Mouse (Mus musculus) heart, embryonic 14.5 days (tissue): ENCODE measurements around the gene Dock8. TPM values are rescaled to one million over a fixed set of nuclear protein-coding genes. Genes with fewer than 3 reads are reported as not detected.

Experiments
- ATAC-seq: fragments of 200-750 bp; cut with Nextera tagmentation; 2 replicates; pipeline ENCODE4 v1.8.0; 2017; ENCODE audit warnings: low read depth, moderate TSS enrichment; ENCODE audit not compliant: insufficient number of reproducible peaks, insufficient read depth, low FRiP score
- H3K27ac ChIP-seq, 2 experiments: fragments of 200-500 bp in 1 of 2; fragments of 300-500 bp in 1 of 2; sonication (generic) in 1 of 2; replicated peaks in 1 of 2; 2 replicates each; pipeline ENCODE4 v1.5.1; 2012 to 2014; ENCODE audit warnings: low read depth in 2 of 2, low read length in 2 of 2, control low read depth in 1 of 2, mild to moderate bottlenecking in 1 of 2, mixed read lengths in 1 of 2; ENCODE audit not compliant: control insufficient read depth in 1 of 2, insufficient read depth in 1 of 2
- H3K27me3 ChIP-seq: fragments of 300-500 bp; sonication (generic); 2 replicates; pipeline ENCODE4 v1.6.1; 2014; ENCODE audit warnings: mild to moderate bottlenecking, low read length, control low read depth; ENCODE audit not compliant: control insufficient read depth, insufficient read depth
- H3K36me3 ChIP-seq: fragments of 300-500 bp; sonication (generic); 2 replicates; pipeline ENCODE4 v1.6.1; 2014; ENCODE audit warnings: mild to moderate bottlenecking, control low read depth, low read length, mixed read lengths; ENCODE audit not compliant: control insufficient read depth, insufficient read depth
- H3K4me1 ChIP-seq, 2 experiments: fragments of 200-500 bp in 1 of 2; fragments of 300-500 bp in 1 of 2; sonication (generic) in 1 of 2; 2 replicates each; pipeline ENCODE4 v1.6.1; 2012 to 2014; ENCODE audit warnings: low read length in 2 of 2, control low read depth in 1 of 2, mixed read lengths in 1 of 2; ENCODE audit not compliant: control insufficient read depth in 2 of 2, insufficient read depth in 2 of 2
- H3K4me2 ChIP-seq: fragments of 300-500 bp; sonication (generic); 2 replicates; pipeline ENCODE4 v1.6.1; 2014; ENCODE audit warnings: mild to moderate bottlenecking, low read length
- H3K4me3 ChIP-seq, 2 experiments: fragments of 200-500 bp in 1 of 2; fragments of 300-500 bp in 1 of 2; sonication (generic) in 1 of 2; 2 replicates each; pipeline ENCODE4 v1.5.1; 2012 to 2014; ENCODE audit warnings: low read length in 2 of 2, mild to moderate bottlenecking in 2 of 2, control low read depth in 1 of 2, low read depth in 1 of 2, moderate library complexity in 1 of 2; ENCODE audit not compliant: control insufficient read depth in 1 of 2, insufficient read depth in 1 of 2
- H3K9ac ChIP-seq: fragments of 300-500 bp; sonication (generic); 2 replicates; pipeline ENCODE4 v1.6.1; 2014; ENCODE audit warnings: mild to moderate bottlenecking, low read length
- H3K9me3 ChIP-seq: fragments of 300-500 bp; sonication (generic); 2 replicates; pipeline ENCODE4 v1.6.1; 2016; ENCODE audit warnings: low read length, control low read depth; ENCODE audit not compliant: control insufficient read depth
- WGBS: fragments of 180-500 bp; shearing (Covaris S2); extraction: QIAGEN DNeasy Blood & Tissue Kit; methylation state at CpG from one replicate; pipeline ENCODE4 v1.1.7; 2014; 5-methylcytosine and 5-hydroxymethylcytosine counted together
- polyA plus RNA-seq: library from polyadenylated mRNA; unstranded; fragments of >200 nt; fragmentation: Nextera tagmentation; extraction: Ambion mirVana; gene quantifications from 2 replicates; pipeline ENCODE4 v1.2.1, GENCODE M21; 2014

The Dock8 gene
- 2.9 and 4.6 TPM in 2 replicates for polyA plus RNA-seq

GRCm38 (mm10) chr19:24999201-24999886 lies at the start of gene Dock8:
Gene Dock8 (plus strand): TSS chr19:24999534.
- H3K9ac ChIP-seq = peak within 1 kb of the TSS; percentile 75
- peaks cover 5 to 13% of the 10 kb centered on the region in 2 experiments for H3K4me1 ChIP-seq
- WGBS = under 1% methylated on average over 86 of the region's 109 CpGs
- H3K27me3 ChIP-seq = peaks cover 22% of the 10 kb centered on the region
- H3K4me3 ChIP-seq = peak within 1 kb of the TSS; percentile 73 to 79
- peak; percentile 70 for ATAC-seq
- H3K27ac ChIP-seq = peak within 1 kb of the TSS in 1 of 2 experiments; percentile 20; a peak in 1 of 4 replicates
- peak within 1 kb of the TSS; percentile 92 for H3K4me2 ChIP-seq
- no peaks in the 10 kb centered on the region for H3K9me3 ChIP-seq
- no peaks in the 10 kb centered on the region for H3K36me3 ChIP-seq

GRCm38 (mm10) chr19:24958531-24958930 lies 40.8 kb upstream of the Dock8 start:
- no peak overlapping the region for H3K27ac ChIP-seq
- 35% methylated on average over 3 of the region's 3 CpGs for WGBS

DNA sequence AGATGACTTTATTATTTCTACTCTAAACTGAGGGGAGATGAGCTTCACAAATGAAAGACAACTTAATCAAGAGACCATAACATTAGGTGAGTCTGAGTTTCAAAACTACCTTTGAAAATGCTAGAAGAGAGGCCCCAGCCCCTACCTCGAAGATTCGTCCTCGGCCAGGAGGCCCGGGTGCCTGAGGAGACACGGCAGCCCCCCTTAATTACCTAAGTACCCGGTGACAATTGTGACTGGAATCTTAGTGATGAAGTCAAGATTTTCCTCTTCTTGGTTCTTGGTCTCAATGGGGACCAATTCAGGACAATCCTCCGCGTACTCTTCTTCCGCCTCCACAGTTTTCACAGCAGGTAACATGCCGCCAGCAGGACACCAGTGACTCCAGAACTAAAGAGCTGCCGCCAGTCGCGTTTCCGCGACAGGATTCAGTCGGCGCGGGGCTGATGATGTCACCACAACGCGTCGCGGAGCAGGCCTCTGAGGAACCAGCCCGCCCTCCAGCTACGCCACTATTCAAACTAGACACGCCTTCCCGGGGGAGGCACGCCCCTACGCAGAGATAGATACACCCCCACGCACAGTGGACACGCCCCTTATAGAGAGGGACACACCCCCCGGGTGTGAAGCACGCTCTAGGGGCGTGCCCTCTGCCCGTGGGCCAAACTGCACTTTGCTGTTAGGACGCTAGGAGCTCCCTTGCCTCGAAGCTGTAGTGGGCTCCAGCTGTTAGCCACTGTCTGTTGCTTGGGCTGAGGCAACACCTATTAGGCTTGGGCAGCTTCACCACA lies 38.0 kb upstream of the Dock8 start, which contains the start of gene Cbwd1:
Cbwd1 (minus strand) TSS at position 439 of the 791 bp plus-strand sequence.
- WGBS = under 1% methylated on average over 36 of the region's 36 CpGs
- peak within 1 kb of the TSS; percentile 79 for H3K4me2 ChIP-seq
- ATAC-seq = peak; percentile 100

More at GRCm38 (mm10) chr19:24958531-24958930, 40.8 kb upstream of the Dock8 start:
- H3K27me3 ChIP-seq = no peaks in the 10 kb centered on the region
- H3K9ac ChIP-seq = no peak overlapping the region
- ATAC-seq = no peak
- H3K4me3 ChIP-seq = no peak overlapping the region
- H3K9me3 ChIP-seq = no peaks in the 10 kb centered on the region
- peaks cover 3 to 8% of the 10 kb centered on the region in 2 experiments for H3K4me1 ChIP-seq
- no peak overlapping the region for H3K4me2 ChIP-seq
- H3K36me3 ChIP-seq = peaks cover 17% of the 10 kb centered on the region

DNA sequence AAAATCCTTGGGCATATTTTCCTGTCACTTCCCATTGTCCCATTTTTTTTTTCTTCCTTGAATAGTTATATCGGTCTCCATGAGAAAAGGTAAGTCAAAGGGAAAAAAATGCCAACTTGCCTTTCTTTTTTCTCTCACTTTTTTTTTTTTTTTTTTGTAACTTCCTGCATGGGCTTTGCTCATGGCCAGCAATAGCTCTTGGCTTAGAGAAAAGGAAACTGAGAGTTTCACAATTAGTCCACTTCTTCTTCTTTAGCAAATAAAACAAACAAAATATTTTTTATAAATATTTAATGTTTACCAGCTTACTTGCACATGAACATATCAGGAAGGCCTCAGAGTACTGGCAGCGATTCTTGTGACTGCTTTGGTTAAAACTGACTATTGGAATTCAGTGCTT lies 33.1 kb upstream of the Dock8 start:
- Histone ChIP-seq H3K27me3 (no peaks in the 10 kb centered on the region), H3K4me2 (no peak overlapping the region), H3K36me3 (no peaks in the 10 kb centered on the region), H3K4me1 (no peaks in the 10 kb centered on the region), H3K27ac (no peak overlapping the region), H3K4me3 (no peak overlapping the region), H3K9ac (no peak overlapping the region), H3K9me3 (no peaks in the 10 kb centered on the region)
- no peak for ATAC-seq
- 68% methylated on average over 2 of the region's 2 CpGs for WGBS

More for the DNA sequence above, 38.0 kb upstream of the Dock8 start, which contains the start of gene Cbwd1:
- H3K27me3 ChIP-seq = no peaks in the 10 kb centered on the region
- H3K4me1 ChIP-seq = peaks cover 3 to 8% of the 10 kb centered on the region in 2 experiments
- no peaks in the 10 kb centered on the region for H3K9me3 ChIP-seq
- peak within 1 kb of the TSS in 1 of 2 experiments; percentile 53; a peak in 3 of 4 replicates for H3K27ac ChIP-seq
- H3K4me3 ChIP-seq = peak within 1 kb of the TSS; percentile 83 to 85
- peaks cover under 1% of the 10 kb centered on the region; the same call in 1 of the 2 replicates for H3K36me3 ChIP-seq
- H3K9ac ChIP-seq = peak within 1 kb of the TSS; percentile 89

DNA sequence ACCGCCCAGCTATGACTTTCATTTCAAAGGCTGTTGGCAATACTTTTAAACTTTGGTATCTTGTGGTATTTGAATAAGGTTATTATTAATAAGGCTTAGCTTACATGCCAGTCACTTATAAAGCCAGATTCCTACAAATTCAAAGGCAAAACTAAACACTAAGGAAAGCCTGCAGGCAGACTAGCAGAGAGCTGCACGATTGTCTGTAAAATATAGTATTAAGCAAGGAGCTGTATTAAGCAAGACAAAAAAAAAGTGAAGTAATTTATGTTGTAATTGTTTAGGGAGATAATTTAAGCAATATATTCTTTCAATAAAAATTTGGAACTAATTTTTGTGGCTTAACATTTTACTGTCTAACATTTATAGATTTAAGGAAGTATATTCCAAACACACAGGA lies 32.4 kb upstream of the Dock8 start:
- 84% methylated on average over 2 of the region's 2 CpGs for WGBS
- H3K4me3 ChIP-seq = no peak overlapping the region
- ATAC-seq = no peak
- no peaks in the 10 kb centered on the region for H3K36me3 ChIP-seq
- H3K27ac ChIP-seq = no peak overlapping the region
- H3K4me1 ChIP-seq = no peaks in the 10 kb centered on the region
- no peak overlapping the region for H3K9ac ChIP-seq
- no peaks in the 10 kb centered on the region for H3K27me3 ChIP-seq
- no peak overlapping the region for H3K4me2 ChIP-seq
- no peaks in the 10 kb centered on the region for H3K9me3 ChIP-seq

GRCm38 (mm10) chr19:24971307-24971706 lies 28.0 kb upstream of the Dock8 start:
- Histone ChIP-seq H3K27me3 (no peaks in the 10 kb centered on the region), H3K4me2 (no peak overlapping the region), H3K9me3 (no peaks in the 10 kb centered on the region), H3K36me3 (no peaks in the 10 kb centered on the region), H3K27ac (no peak overlapping the region), H3K9ac (no peak overlapping the region), H3K4me1 (no peaks in the 10 kb centered on the region), H3K4me3 (no peak overlapping the region)
- 73% methylated on average over 7 of the region's 7 CpGs for WGBS
- ATAC-seq = no peak

DNA sequence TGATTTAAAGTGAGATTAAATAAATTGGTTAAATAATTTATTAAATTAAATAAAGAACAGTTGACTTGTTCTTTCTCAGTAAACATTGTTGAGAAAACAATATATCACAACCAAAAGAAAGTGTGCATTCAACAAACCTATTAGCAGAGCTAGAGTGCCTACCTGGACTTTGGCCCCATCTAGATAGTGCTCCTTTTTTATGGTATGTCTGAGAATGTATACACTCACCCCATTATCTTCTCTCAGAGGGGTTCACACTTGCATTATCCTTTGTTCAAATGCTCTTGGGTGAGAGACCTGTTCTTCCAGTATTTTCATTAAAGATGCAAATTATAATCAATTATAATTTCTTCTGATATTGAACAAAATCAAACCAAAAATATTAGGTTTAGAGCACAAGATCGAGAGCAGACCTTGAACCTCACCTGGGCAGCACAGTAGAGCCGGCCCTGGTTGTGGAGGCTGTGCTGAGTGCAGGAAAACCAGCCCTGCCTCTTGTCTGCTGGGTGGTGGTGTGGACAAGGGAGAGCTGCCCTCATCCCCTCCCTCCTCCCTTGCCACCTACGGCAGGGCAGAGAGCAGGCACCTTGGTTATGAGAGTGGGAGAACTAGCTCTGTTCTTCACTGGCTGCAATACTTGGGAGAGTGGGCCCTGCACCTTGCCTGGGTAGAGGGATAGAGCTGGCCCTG lies 26.5 kb upstream of the Dock8 start:
- H3K9me3 ChIP-seq = no peaks in the 10 kb centered on the region

More for the DNA sequence above, 26.5 kb upstream of the Dock8 start:
- Histone ChIP-seq H3K4me1 (no peaks in the 10 kb centered on the region), H3K27me3 (no peaks in the 10 kb centered on the region), H3K36me3 (no peaks in the 10 kb centered on the region), H3K4me3 (no peak overlapping the region), H3K4me2 (no peak overlapping the region), H3K9ac (no peak overlapping the region), H3K27ac (no peak overlapping the region)
- 70% methylated on average over 3 of the region's 3 CpGs for WGBS
- ATAC-seq = no peak
